Mouse (Mus musculus) left cerebral cortex, adult 18-20 months (tissue): ENCODE measurements around the gene Farp2. TPM values are rescaled to one million over a fixed set of nuclear protein-coding genes. Genes with fewer than 3 reads are reported as not detected.

Experiments
- DNase-seq, 2 experiments: peaks; one replicate each; pipeline ENCODE4 v3.0.0; 2021 to 2022; ENCODE audit warnings: low spot score in 2 of 2, mixed read lengths in 1 of 2
- total RNA-seq, 2 experiments: library from RNA; stranded (reverse); gene quantifications; 2 replicates each; pipeline ENCODE4 v1.2.3; 2021

Gene Farp2
- total RNA-seq, 2 experiments from 2014 or later: 10.0 to 11.0 TPM

DNA sequence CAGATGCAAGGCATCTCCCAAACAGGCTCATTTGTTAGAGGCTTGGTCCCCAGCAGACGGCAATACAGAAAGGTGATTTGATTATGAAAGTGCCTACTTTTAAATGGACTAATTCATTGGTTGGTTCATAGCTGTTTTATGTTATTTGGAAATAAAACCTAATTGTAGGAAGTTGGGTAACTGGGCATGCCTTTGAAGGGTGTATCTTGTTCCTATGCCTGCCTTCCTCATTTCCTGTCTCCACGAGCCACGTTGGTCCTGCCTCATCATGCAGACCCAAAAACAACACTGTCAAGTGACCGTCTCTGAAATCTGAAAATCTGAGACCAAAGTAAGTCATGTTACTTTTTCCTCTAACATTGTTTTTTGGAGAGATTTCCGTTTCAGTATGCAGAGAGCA lies 39.5 kb downstream of the Farp2 start:
- no peak for DNase-seq

DNA sequence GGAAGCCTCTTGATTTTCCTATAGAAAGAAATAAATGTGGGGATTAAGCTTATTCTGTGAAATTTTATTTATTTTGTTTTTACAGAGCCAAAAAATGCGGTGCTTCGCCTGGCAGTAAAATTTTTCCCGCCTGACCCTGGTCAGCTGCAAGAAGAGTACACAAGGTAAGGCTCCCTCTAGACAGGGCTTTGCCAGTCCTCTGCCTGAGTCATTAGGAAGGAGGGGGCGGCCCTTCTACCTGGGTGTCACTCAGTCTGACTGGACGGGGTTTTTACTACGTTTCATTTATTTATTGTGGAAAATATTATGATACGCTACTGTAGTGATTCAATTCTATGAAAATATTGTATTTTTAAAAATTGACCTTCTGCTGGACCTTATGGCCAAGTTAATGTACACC lies 51.3 kb downstream of the Farp2 start:
- DNase-seq: no peak

DNA sequence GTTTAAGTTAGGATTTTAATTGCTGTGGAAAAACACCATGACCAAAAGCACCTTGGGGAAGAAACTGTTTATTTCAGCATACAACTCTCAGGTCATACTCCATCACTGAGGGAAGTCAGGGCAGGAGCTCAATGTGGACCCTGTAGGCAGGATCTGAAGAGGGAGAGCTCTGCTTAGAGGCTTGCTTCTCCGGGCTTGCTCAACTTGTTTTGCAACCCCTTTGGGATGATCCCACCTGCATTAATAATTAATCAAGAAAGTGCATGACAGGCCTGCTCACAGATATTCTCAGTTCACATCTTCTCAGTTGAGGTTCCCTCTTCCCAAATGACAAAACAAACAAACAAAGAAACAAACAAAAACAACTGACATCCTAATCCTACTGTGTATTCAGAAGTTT lies 51.8 kb downstream of the Farp2 start:
- DNase-seq: no peak

DNA sequence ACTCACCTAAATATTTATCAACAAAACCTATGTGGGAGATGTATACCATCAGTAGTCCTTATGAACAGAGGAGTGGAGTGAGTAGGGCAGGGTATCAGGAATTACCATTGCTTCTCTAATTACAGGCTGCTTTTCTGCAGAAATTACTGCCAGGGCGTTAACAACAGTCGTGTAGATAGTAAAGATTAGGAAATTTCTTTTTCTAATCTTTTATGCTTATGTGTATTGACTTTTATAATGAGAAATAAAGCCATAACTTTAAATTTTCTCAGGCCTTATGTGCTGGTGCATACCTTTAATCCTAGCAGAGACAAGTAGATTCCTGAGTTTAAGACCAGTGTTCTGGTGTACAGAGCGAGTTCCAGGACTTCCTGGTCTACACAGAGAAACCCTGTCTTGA lies 52.9 kb downstream of the Farp2 start:
- DNase-seq: no peak

DNA sequence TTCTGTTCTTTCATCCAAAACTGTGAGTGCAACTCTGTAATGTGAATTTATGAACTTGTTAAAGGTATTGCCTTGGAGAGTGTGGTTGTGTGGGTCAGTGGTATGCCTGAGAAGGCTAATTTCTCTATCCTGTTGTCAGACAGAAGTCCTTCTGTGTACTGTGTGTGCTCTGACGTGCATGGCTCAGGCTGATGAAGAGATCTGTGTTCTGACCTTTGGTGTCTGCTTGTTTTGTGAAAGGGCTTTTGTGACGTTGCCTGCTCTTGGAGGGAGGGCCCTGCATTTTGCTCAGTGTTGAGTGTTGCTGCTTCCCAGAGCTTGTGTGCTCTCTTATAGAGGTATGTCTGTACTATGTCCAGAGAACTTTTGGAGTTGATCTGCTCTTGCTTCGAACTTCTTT lies 55.1 kb downstream of the Farp2 start:
- DNase-seq: no peak

DNA sequence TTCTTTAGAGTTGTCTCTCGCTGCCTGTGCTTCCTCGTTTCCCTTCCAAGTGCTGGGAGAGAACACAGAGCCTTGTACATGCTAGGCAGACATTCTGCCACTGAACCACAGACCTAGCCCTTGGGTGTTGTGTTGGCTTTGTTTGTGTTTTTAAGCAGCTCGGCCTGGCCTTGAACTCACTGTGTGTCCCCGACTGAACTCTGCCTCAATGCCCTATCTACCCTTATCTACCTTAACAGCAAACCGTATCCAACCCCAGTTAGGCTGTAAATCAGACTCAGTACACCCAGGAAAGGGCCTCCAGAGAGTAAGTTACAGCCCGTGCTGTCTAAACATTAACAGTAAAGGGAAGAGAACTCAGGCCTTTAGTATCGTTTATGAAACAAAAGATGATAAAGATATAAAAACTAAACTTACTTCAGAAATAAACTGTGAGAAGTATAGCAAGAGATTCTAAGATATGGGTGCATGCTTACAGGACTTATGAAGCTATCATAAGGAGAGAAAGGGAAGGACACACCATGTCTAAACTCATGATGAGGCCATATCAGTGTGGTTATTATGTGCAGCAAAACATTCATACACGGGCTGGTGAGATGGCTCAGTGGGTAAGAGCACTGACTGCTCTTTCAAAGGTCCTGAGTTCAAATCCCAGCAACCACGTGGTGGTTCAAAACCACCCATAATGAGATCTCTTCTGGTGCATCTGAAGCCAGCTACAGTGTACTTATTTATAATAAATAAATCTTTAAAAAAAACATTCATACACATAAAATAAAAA lies 56.0 kb downstream of the Farp2 start:
- DNase-seq: no peak

DNA sequence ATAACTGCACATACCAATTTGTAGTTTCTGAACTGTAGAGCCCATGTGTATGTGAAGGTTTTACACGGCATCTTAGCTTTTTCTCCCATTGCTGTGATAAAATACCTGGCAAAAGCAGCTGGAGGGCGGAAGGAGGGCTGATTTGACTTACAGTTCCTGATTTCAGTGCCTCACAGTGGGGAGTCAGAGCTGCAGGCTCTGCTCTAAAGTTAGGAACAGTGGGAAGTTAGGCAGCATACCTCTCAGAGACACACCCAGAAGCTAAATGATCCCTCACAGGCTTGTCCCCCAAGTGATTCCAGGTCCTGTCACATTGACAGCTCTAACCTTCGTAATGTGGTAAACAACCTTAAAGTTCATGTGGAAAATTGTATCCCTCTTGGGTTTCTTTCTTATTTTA lies 65.2 kb downstream of the Farp2 start:
- DNase-seq: no peak

DNA sequence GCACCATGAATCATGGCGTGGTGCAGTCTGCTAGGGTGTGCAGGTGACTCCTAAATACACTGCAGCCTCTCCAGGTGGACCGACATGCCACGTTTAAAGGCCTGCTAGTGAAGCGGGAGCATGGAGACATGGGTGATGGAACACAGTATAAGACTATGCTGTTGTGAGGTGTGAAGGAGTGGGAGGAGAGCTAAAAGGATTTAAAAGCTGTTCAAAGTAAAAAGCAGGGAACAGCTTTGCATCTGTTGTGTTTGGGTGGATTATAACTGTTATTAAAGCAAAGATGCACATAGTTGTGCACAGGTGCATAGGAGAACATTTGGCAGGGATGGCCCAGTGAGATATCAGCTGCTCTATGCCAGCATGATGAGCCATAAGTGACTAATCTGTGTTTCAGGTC lies 66.0 kb downstream of the Farp2 start:
- DNase-seq: peak; percentile 20 to 22

DNA sequence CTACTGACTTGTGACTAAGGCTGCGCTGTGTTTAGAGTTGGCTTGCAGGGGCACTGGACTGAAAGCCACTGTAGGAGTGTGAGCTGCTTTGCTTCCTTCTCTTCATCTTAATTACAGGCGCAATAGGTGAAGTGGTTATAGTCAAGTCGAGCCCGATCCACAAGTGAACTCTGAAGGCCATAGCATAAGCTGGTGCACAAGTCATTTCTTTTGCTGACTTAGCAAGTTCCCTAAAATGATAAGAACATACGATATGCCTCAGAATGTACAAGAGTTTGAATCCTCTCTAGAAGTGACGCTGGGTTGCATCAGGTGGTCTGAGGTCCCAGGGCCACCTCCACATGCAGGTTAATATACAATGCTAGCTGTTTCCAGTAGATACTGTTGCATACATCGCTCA lies 69.7 kb downstream of the Farp2 start:
- no peak for DNase-seq

DNA sequence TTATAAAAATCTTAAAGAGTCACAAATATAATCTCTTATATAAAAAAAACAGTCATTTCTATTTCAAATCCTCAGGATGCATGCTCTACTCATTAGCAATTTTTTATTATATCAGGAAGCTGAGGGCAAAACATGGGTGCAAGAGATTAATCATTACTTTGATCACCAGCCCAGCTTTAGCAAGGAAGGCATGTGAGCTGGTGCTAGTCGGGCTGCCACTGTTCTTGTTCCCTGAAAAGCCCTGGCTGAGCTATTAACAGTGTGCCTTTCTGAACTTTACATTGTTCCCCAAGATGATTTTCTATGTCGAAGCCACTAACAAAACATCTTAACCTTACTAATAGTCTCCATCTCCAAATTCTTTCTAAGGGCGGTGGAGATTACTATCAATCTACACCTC lies 76.5 kb downstream of the Farp2 start:
- no peak for DNase-seq

DNA sequence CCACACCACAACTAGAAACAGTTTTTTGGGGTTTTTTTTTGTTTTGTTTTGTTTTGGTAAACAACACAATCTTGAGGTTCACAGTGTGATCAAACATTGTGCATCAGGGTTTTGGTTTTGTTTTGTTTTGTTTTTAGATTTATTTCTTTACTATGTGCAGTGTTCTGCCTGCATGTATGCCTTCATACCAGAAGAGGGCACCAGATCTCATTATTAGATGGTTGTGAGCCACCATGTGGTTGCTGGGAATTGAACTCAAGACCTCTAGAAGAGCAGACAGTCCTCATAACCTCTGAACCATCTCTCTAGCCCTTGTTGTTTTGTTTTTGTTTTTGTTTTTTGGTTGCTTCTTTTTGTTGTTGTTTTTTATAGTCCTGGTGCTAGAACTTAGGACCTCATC lies 82.1 kb downstream of the Farp2 start:
- DNase-seq: no peak

DNA sequence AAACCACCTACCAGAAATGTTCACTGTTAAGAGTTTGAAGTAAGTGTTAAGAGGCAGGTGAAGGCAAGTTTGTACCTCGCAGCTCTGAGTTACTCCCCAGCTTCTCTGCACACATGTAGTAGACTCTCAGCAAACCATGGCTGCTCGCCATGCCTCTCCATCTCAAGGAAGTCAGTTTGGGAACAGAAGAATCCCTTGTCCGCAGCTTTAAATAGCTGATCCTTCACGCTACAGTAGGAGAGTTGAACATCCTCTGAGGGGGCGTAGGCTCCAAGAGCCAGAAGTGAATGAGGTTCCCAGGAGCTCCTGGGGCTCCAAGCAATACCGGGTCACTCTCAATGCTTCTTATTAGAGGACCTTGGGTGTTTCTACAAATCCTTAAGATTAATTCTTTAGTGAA lies 84.0 kb downstream of the Farp2 start:
- DNase-seq: no peak

DNA sequence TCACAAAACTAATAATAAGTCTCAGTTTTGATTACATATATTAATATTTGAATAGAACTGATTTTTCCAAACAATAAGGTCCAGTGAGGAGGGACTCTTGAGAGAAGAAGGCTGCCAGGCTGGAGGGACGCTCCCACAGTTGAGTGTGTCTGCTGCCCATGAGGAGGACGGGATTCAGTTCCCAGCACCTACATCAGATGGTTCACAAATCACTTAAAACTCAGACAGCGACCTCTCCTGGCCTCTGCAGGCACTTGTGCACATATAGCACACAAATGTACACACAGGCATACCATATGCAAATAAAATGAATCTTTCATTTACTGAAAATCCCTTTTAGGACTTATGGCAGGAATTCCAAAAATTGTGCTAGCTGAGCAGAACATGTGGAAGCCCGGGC lies 91.0 kb downstream of the Farp2 start:
- no peak for DNase-seq

DNA sequence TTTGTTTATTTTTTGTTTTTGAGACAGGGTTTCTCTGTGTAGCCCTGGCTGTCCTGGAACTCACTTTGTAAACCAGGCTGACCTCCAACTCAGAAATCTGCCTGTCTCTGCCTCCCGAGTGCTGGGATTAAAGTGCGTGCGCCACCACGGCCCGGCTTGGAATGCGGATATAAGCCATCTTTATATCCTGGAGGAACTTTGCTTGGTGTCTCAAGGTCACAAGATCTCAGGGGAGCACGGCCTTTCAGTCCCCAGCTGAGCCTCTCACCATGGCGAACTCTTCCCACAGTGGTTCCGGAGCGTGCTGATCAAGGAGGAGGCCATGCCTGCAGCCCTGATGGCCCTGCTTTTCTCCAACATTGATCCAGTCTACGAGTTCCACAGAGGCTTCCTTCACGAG lies 92.0 kb downstream of the Farp2 start:
- DNase-seq: no peak

DNA sequence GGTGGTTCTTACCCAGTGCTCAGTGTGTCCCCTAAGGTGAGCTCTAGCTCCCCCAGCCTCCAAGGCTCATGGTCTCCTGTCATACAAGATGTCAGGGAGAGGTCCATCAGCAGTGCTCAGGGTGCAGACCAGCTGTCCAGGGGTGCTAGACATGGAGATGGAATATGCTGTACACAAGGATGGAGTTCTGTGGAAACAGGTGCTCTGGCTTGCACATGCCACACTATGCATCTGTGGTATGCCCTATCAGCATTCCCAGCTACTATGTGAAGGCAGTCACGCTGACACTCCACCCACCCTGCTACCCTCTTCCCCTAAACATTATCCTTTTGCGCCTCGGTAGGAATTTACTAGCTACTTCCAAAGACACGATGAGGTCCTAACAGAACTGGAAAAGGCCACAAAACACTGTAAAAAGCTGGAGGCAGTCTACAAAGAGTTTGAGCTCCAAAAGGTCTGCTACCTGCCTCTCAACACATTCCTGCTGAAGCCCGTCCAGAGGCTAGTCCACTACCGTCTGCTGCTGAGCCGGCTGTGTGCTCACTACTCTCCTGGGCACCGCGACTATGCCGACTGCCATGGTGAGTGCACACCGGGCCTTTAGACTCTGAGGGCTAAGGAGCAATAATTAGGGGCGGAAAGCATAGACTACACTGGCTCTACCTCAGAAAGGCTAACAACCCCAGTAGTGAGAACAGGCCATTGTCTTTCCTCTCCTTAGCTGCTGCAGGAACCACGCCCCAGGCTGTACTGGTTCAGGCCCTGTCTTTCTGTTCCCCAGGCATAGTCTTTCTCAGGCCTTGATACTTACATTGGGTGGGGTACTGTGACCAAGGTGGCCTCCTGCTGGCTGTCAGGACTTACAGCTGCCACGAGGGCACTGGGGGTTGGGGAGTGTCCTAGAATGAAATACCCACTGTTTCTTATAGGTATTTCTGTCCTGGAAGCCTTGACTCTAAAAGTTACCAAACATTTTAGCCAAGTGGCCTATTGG lies 95.5 kb downstream of the Farp2 start:
- DNase-seq: no peak

DNA sequence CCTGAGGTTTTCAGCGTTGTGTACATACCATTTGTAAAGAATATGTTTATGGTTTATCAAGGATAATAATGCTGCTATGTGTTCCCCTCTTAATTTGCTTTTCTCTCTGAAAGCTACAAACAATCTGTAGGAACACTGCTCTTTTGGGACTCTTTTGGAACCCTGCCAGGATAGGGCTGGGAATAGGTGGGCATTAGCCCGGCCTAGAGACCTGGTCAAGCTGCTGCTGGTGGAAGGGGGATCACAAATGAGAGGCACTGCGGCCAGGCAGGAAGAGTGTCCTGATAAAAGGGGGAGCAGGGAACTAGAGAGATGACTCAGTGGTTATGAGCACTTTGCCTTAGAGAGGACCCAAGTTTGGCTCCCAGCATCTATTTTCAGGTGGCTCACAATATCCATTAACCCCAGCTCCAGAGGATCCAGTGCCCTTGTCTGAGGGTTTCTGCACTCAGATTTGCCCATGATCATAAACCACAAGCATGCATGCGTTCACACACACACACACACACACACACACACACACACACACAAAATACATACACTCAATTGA lies 96.9 kb downstream of the Farp2 start:
- no peak for DNase-seq

DNA sequence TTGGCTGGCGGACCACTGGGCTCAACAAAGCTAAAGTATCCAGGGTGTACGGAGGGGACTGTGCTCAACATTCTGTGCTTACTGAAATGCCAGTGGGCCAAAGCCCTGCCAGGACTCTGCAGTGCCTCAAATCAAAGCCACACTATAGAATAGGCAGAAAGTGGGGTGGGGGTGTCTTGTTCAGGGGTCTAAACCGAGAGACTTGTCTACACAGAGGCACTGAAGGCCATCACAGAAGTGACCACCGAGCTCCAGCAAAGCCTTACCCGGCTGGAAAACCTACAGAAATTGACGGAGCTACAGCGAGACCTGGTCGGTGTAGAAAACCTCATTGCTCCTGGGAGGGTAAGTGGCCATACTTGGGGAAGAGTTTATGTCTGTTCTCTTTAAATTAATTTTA lies 97.9 kb downstream of the Farp2 start:
- no peak for DNase-seq

DNA sequence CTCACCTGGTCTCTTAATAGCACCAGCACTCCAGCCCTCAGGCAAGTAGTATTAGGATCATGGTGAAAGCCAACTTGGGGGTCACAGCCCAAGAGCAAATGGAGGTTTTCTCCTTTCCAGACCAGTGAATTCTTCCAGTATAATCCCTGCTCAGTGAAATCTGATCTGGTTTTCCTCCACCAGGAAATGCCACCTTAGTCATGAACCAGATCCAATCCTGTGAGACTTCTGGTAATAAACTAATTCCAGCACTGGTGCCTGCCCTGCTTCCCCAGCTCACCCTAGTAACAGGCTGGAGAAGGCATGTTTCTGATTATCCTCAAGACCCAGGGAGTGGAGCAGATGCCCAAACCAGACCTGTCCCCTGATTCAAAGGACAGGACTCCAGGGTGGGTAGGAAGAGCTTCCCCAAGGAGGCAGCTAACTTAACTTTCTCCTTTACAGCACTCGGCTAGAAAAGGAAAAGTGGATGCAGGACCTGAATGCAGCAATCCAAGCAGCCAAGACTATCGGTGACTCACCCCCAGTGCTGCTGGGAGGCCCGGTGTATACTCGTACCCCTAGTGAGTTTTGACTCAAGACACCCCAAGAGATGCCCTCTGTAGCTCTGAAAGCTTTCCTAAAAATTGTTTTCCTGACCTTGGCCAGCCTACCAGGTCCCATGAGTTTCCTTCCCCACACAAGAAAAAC lies 106.3 kb downstream of the Farp2 start:
- DNase-seq: no peak

DNA sequence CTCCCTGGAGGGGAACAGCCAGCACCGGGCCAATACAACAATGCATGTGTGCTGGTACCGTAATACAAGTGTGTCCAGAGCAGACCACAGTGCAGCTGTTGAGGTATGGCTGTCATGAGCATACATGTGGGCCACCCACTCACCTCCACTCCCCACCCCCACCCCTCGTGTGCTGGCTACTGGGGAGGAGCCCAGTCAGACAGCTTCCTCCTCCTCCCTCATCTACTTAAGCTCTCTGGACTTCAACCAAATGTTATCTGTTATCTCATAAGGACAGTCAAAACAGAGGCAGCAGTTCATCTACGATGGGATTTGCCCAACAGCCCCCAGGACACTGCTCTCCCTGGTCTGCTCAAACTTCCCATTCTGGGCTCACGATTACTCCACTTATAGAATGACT lies 107.1 kb downstream of the Farp2 start:
- DNase-seq: no peak

DNA sequence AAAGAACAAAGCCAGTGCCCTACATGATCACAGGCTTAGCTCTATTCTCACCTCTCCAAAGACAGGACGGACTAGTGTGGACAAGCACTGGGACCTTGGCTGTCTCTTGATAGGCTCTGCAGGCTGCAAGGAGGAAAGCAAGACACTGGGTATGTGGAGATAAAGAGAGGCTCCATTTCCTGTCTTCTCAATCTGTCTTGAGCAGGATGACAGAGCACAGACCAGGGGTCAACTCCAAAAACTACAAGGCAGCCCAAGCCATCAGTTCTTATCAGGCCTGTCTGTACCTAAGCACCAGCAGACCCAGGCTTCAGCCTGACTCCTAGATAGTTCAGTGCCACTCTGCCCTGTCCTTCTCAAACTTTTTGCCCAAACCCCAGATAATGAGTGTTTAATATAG lies 112.6 kb downstream of the Farp2 start:
- DNase-seq: no peak

DNA sequence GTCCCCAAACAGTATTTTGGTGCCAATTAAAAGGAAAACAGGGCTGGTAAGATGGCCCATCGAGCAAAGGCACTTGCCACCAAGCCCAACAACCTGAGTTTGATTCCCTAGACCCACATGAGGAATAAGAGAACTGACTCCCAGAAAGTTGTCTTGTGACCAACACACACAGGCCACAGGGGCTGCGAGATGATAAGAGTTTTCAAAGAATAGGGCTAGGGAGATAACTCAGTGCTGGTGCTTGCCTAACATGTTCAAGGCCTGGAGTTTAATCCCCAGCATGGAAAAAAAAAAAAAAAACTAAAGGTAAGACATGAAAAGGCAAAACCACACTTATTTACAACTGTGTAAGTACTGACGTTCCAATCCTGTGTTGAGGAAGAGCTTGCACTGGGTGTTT lies 118.9 kb downstream of the Farp2 start:
- no peak for DNase-seq

DNA sequence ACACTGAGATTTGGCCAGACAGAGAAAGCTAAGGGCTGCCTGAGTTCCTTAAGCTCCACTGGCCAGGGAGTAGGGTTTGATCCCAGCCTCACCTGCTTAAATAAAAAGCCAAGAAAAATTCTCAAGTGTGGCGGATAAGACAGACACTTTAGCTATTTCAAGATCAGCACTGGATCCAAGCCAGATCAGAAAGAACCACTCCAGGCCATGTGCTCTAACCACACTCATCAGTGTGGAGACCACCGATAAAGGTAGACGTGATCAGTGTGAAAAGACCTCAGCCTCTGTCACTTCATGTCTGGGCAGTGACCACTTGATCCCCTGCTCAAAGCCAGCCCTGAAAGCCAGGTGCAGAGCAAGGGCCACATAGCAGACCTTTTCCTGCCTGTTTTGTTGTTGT lies 120.8 kb downstream of the Farp2 start:
- DNase-seq: no peak
